Mouse (Mus musculus) heart, postnatal 0 days (tissue): ENCODE data around the gene Pla2g15.

Source experiments
- CTCF ChIP-seq: IDR thresholded peaks from 2 replicates; pipeline ENCODE4 v1.5.1; 2016; ENCODE audit warnings: antibody characterized with exemption, control low read depth, low read depth
- EP300 ChIP-seq: IDR thresholded peaks from 2 replicates; pipeline ENCODE4 v1.6.1; 2016; ENCODE audit warnings: antibody characterized with exemption, low read depth

- no peak for TF ChIP-seq CTCF
- TF ChIP-seq EP300: no peak
Measured at GRCm38 (mm10) chr8:106169934-106170480, 19.8 kb downstream of the Pla2g15 start.
